Mouse (Mus musculus): ENCODE data around the gene Gng12.

DNA sequence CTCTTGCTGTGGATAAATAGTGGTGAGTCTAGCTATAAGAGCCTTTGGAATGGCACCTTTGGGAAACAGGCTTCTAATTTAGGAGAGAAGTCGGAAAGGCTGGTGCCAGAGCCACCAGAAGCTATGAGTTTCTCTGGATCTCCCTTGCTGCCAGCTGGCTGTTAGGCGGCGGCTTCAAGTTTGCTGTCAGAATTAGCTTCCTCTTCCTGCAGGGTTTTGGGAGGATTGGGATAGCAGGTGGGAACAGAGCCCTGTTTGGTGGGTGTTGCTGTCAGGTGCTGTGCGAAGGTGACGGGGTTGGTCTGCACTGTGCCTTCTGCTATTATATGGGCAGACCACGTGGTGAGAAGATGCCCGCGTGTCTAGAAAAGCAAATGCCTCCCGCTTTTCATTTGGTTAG is 7.0 kb downstream of the Gng12 start:
- TF ChIP-seq CTCF (IDR thresholded peaks at IDR 0.05) (no peak), EP300 (IDR thresholded peaks at IDR 0.05; ENCODE audit: insufficient read depth, low read depth, low read length) (no peak), POLR2A (IDR thresholded peaks at IDR 0.05; ENCODE audit: insufficient read depth, low read depth, low read length) (no peak)

Measured in heart, adult 2 months (tissue).